Mouse (Mus musculus) central nervous system, embryonic 14 days (tissue): ENCODE measurements around the gene Neurog1. TPM values are rescaled to one million over a fixed set of nuclear protein-coding genes. Genes with fewer than 3 reads are reported as not detected.

Source experiments
- polyA plus RNA-seq: library from polyadenylated mRNA; depleted of rRNA; stranded (reverse); fragments of >200 nt; gene quantifications from 2 replicates; pipeline ENCODE4 v1.2.3, GENCODE M21; 2012; rRNA removed

Neurog1 gene
- polyA plus RNA-seq, result 9.9 and 18.4 TPM in 2 replicates

DNA sequence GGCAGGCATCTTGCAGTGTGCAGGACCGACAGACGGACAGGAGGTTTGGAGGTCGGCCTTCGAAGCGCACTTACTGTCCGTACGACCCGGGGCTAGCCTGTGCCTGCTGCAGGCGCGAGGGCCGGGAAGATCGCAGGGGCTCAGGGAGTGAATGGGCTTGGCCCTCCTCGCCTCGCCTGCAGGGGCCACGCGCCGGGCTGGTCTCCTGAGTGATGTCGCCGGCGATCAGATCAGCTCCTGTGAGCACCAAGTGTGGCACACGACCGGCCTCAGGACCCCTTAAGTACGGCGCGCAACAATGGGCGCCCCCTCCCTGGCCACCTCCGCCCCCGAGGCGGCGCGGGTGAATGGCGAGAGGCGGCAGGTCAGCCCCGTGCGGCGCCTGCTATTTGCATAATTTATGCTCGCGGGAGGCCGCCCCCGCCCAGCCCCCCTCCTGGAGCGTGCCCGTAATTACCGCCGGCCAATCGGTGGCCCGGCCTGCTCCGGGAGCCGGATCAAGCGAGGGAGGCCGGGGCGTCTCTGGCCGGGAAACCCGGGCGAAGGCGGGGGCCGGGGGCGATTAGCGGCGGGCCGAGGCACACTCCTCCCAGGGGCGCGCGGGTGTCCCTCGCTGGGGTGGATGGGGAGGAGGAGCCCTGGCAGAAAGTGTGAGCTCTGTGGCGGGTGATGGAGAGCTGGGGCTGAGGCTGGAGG is at the start of gene Neurog1:
Neurog1 (minus strand) TSS at position 240 of the 696 bp plus-strand sequence.

DNA sequence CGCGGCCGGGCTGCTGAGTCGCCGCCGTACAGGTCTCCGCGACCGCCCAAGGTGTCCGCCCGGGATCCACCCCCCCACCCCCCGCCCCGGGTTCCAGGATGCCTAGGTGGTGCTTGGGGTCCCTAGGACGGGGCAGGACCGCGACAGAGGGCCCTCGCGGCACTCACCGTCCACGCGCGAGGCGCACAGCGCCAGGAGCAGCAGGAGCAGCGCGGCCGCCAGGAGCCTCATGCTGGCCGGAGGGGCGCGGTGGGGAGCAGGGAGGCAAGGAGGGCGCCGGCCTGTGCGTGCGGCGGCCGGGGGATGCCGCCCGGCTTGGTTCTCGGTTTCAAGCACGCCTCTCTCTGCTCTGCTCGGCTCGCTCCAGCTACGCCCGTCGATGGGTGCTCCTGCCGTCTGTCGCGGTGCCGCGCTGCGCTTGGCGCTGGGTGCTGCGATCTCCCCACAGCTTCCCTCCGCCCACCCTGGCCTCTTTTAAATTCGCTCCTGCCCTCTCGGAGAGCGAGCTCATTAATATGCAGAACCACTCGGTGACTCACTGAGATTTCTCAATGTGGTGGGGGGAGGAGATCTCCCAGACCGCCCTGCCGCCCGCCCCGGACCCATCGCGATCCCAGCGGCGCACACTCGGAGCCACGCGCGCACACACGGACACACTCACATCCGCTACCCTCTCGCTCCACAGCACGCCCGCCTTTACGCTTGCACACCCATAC is 44.1 kb upstream of the Neurog1 start, which contains the start of gene Cxcl14:
Cxcl14 (minus strand) TSS at position 609 of the 716 bp plus-strand sequence.

Other genes starting within 250 kb of the Neurog1 start
- 347 and 402 TPM in 2 replicates for gene H2afy, start 115.8 kb downstream of the Neurog1 start, polyA plus RNA-seq
- 0.74 and 1.2 TPM in 2 replicates for gene Tifab, start 73.3 kb downstream of the Neurog1 start, polyA plus RNA-seq
- 20.2 and 54.0 TPM in 2 replicates for gene Cxcl14, start 44.4 kb upstream of the Neurog1 start, polyA plus RNA-seq
- gene Gm3045, start 174.4 kb upstream of the Neurog1 start, polyA plus RNA-seq, result not detected in 2 replicates
- 0.06 and 0.19 TPM in 2 replicates for gene Slc25a48, start 186.2 kb upstream of the Neurog1 start, polyA plus RNA-seq
- gene Il9, start 230.1 kb upstream of the Neurog1 start, polyA plus RNA-seq, result not detected in 2 replicates